Mouse (Mus musculus): Measurements from ENCODE around the gene Myom3.

GRCm38 (mm10) chr4:135736903-135737302 lies 22.6 kb upstream of the Myom3 start:
- TF ChIP-seq POLR2A (IDR thresholded peaks at IDR 0.05; ENCODE audit: borderline replicate concordance, insufficient read depth, low read length) (no peak), CTCF (IDR thresholded peaks at IDR 0.05; ENCODE audit: borderline replicate concordance, insufficient read depth, low read depth, low read length) (no peak)
